Mouse (Mus musculus) lung, postnatal 0 days (tissue): ENCODE data around the gene Glis2. TPM values are rescaled to one million over a fixed set of nuclear protein-coding genes. Genes with fewer than 3 reads are reported as not detected.
A peak's percentile ranks its signal among the peaks of the same experiment; 100 is the strongest.

ENCODE experiments used
- ATAC-seq: fragments of 200-750 bp; cut with Nextera tagmentation; 2 replicates; pipeline ENCODE4 v1.8.0; 2017; ENCODE audit warnings: moderate library complexity
- DNase-seq: peaks from one replicate; pipeline ENCODE4 v3.0.0-alpha.2; 2016; ENCODE audit warnings: low spot score
- H3K27ac ChIP-seq: fragments of 300-500 bp; sonication (generic); 2 replicates; pipeline ENCODE4 v1.5.1; 2014; ENCODE audit warnings: antibody characterized with exemption, mild to moderate bottlenecking, low read length, mixed read lengths
- H3K27me3 ChIP-seq: fragments of 300-500 bp; sonication (generic); replicated peaks from 2 replicates; pipeline ENCODE4 v1.6.1; 2014; ENCODE audit warnings: low read length, mixed read lengths; ENCODE audit not compliant: insufficient read depth
- H3K36me3 ChIP-seq: fragments of 300-500 bp; sonication (generic); 2 replicates; pipeline ENCODE4 v1.6.1; 2014; ENCODE audit warnings: low read length, mixed read lengths; ENCODE audit not compliant: insufficient read depth
- H3K4me1 ChIP-seq: fragments of 300-500 bp; sonication (generic); 2 replicates; pipeline ENCODE4 v1.6.1; 2014; ENCODE audit warnings: antibody characterized with exemption, low read depth, low read length, mixed read lengths; ENCODE audit not compliant: insufficient read depth
- H3K4me2 ChIP-seq: fragments of 300-500 bp; sonication (generic); replicated peaks from 2 replicates; pipeline ENCODE4 v1.6.1; 2014; ENCODE audit warnings: low read depth, mild to moderate bottlenecking, low read length, moderate library complexity, mixed read lengths
- H3K4me3 ChIP-seq: fragments of 300-500 bp; sonication (generic); 2 replicates; pipeline ENCODE4 v1.5.1; 2014; ENCODE audit warnings: low read depth, low read length
- H3K9ac ChIP-seq: fragments of 300-500 bp; sonication (generic); replicated peaks from 2 replicates; pipeline ENCODE4 v1.6.1; 2014; ENCODE audit warnings: low read depth, mild to moderate bottlenecking
- H3K9me3 ChIP-seq: fragments of 300-500 bp; sonication (generic); 2 replicates; pipeline ENCODE4 v1.6.1; 2016; ENCODE audit warnings: low read length, mixed read lengths
- CTCF ChIP-seq: IDR thresholded peaks from 2 replicates; pipeline ENCODE4 v1.5.1; 2016; ENCODE audit warnings: antibody characterized with exemption, mild to moderate bottlenecking
- EP300 ChIP-seq: IDR thresholded peaks from 2 replicates; pipeline ENCODE4 v1.6.1; 2016; ENCODE audit warnings: antibody characterized with exemption, mild to moderate bottlenecking, control low read depth
- WGBS: fragments of 180-500 bp; shearing (Covaris S2); extraction: QIAGEN DNeasy Blood & Tissue Kit; methylation state at CpG from one replicate; pipeline ENCODE4 v1.1.7; 2014; 5-methylcytosine and 5-hydroxymethylcytosine counted together
- polyA plus RNA-seq: library from polyadenylated mRNA; unstranded; fragments of >200 nt; fragmentation: Nextera tagmentation; extraction: Ambion mirVana; gene quantifications from 2 replicates; pipeline ENCODE4 v1.2.1, GENCODE M21; 2015

Gene Glis2
- polyA plus RNA-seq, 1 experiment from 2014 or later: 20.7 TPM

- no peak overlapping the region for H3K27ac ChIP-seq
- DNase-seq (peak; percentile 4), ATAC-seq (no peak)
- H3K4me3 ChIP-seq: no peak overlapping the region
- H3K9ac ChIP-seq: no peak overlapping the region
- H3K4me2 ChIP-seq: no peak overlapping the region
- TF ChIP-seq CTCF (no peak), EP300 (no peak)
- no peaks in the 10 kb centered on the region for H3K9me3 ChIP-seq
- no peaks in the 10 kb centered on the region for H3K27me3 ChIP-seq
- H3K36me3 ChIP-seq: no peaks in the 10 kb centered on the region
- H3K4me1 ChIP-seq: no peaks in the 10 kb centered on the region
- 92% methylated on average over 12 of the region's 12 CpGs for WGBS
Measured at GRCm38 (mm10) chr16:4551885-4552284, 42.6 kb upstream of the Glis2 start.

GRCm38 (mm10) chr16:4552829-4553550 lies 41.5 kb upstream of the Glis2 start:
- Histone ChIP-seq H3K4me3 (no peak overlapping the region), H3K4me2 (no peak overlapping the region), H3K9ac (no peak overlapping the region), H3K27me3 (no peaks in the 10 kb centered on the region), H3K4me1 (peaks cover 6% of the 10 kb centered on the region; the same call in 1 of the 2 replicates), H3K36me3 (no peaks in the 10 kb centered on the region), H3K9me3 (no peaks in the 10 kb centered on the region), H3K27ac (no peak overlapping the region)
- 51% methylated on average over 4 of the region's 6 CpGs for WGBS
- no peak for DNase-seq
- ATAC-seq: peak; percentile 43
- TF ChIP-seq EP300 (no peak), CTCF (no peak)

GRCm38 (mm10) chr16:4555555-4555954 lies 39.0 kb upstream of the Glis2 start:
- no peak overlapping the region for H3K4me3 ChIP-seq
- no peak overlapping the region for H3K4me2 ChIP-seq
- no peak overlapping the region for H3K9ac ChIP-seq
- H3K36me3 ChIP-seq: no peaks in the 10 kb centered on the region
- no peak overlapping the region for H3K27ac ChIP-seq
- H3K27me3 ChIP-seq: no peaks in the 10 kb centered on the region
- TF ChIP-seq EP300 (no peak), CTCF (no peak)
- DNase-seq (no peak), ATAC-seq (no peak)
- peaks cover 8% of the 10 kb centered on the region; the same call in 1 of the 2 replicates for H3K4me1 ChIP-seq
- H3K9me3 ChIP-seq: no peaks in the 10 kb centered on the region
- 100% methylated on average over 1 of the region's 1 CpGs for WGBS

- H3K9me3 ChIP-seq: no peaks in the 10 kb centered on the region
- H3K9ac ChIP-seq: no peak overlapping the region
- 0 out of 2 replicates have a peak overlapping the region, but pooled peaks have one; percentile 93 for H3K27ac ChIP-seq
- no peak overlapping the region for H3K4me2 ChIP-seq
- no peaks in the 10 kb centered on the region for H3K36me3 ChIP-seq
- peaks cover 8% of the 10 kb centered on the region; the same call in 1 of the 2 replicates for H3K4me1 ChIP-seq
- 75% methylated on average over 1 of the region's 1 CpGs for WGBS
- no peak for DNase-seq
- TF ChIP-seq CTCF: no peak
- TF ChIP-seq EP300: no peak
- H3K4me3 ChIP-seq: no peak overlapping the region
- H3K27me3 ChIP-seq: no peaks in the 10 kb centered on the region
- ATAC-seq: no peak
Measured at GRCm38 (mm10) chr16:4557085-4557484, 37.4 kb upstream of the Glis2 start.

- DNase-seq: peak; percentile 79
- peak overlapping the region; percentile 99 for H3K4me2 ChIP-seq
- peak; percentile 71 for ATAC-seq
- peak overlapping the region; percentile 93 for H3K27ac ChIP-seq
- WGBS: 1% methylated on average over 19 of the region's 19 CpGs
- peak overlapping the region; percentile 71 for H3K4me3 ChIP-seq
- TF ChIP-seq EP300: no peak
- TF ChIP-seq CTCF: no peak
- no peaks in the 10 kb centered on the region for H3K27me3 ChIP-seq
- H3K4me1 ChIP-seq: peaks cover 8% of the 10 kb centered on the region; the same call in 1 of the 2 replicates
- H3K9me3 ChIP-seq: no peaks in the 10 kb centered on the region
- no peaks in the 10 kb centered on the region for H3K36me3 ChIP-seq
- peak overlapping the region; percentile 39 for H3K9ac ChIP-seq
Measured at GRCm38 (mm10) chr16:4557949-4558348, 36.6 kb upstream of the Glis2 start.

GRCm38 (mm10) chr16:4558384-4558979 lies 36.0 kb upstream of the Glis2 start:
- TF ChIP-seq CTCF (no peak), EP300 (no peak)
- Histone ChIP-seq H3K36me3 (no peaks in the 10 kb centered on the region), H3K9me3 (no peaks in the 10 kb centered on the region), H3K4me2 (peak overlapping the region; percentile 99), H3K27me3 (no peaks in the 10 kb centered on the region), H3K4me3 (peak overlapping the region; percentile 71), H3K4me1 (peaks cover 8% of the 10 kb centered on the region; the same call in 1 of the 2 replicates), H3K27ac (peak overlapping the region; percentile 93), H3K9ac (peak overlapping the region; percentile 39)
- ATAC-seq: peak; percentile 90
- WGBS: under 1% methylated on average over 38 of the region's 38 CpGs
- peak; percentile 96 for DNase-seq
